Mouse (Mus musculus) left cerebral cortex, postnatal 4 days (tissue): ENCODE measurements around the gene Dbi. TPM values are rescaled to one million over a fixed set of nuclear protein-coding genes. Genes with fewer than 3 reads are reported as not detected.

ENCODE experiments used
- DNase-seq: peaks from one replicate; pipeline ENCODE4 v3.0.0-alpha.2; 2022
- intact Hi-C: fragments of 180-260 bp; cut with DNase I; formaldehyde crosslinking; loops from one replicate; pipeline ENCODE4 v1.15.1; 2025
- total RNA-seq, 2 experiments: library from RNA; stranded (reverse); gene quantifications; 2 replicates each; pipeline ENCODE4 v1.2.3; 2021

Dbi gene
- total RNA-seq, 2 experiments from 2014 or later, result 335 to 344 TPM

GRCm38 (mm10) chr1:120089180-120089579 lies 31.7 kb downstream of the Dbi start:
- intact Hi-C loops, result no loop called here
- no peak for DNase-seq

- no peak for DNase-seq
- intact Hi-C loops, result no loop called here
Observed at GRCm38 (mm10) chr1:120086644-120087043, 34.2 kb downstream of the Dbi start.

GRCm38 (mm10) chr1:120085696-120086095 lies 35.2 kb downstream of the Dbi start:
- intact Hi-C loops, result no loop called here
- DNase-seq, result no peak

GRCm38 (mm10) chr1:120083921-120084517 lies 36.9 kb downstream of the Dbi start:
- intact Hi-C loops, result no loop called here

GRCm38 (mm10) chr1:120082957-120083585 lies 37.8 kb downstream of the Dbi start:
- intact Hi-C loops, result no loop called here
- no peak for DNase-seq

More at GRCm38 (mm10) chr1:120083921-120084517, 36.9 kb downstream of the Dbi start:
- no peak for DNase-seq

GRCm38 (mm10) chr1:120080632-120081031 lies 40.2 kb downstream of the Dbi start:
- DNase-seq, result no peak
- intact Hi-C loops, result no loop called here

- DNase-seq, result no peak
- intact Hi-C loops, result no loop called here
Observed at GRCm38 (mm10) chr1:120077746-120078410, 43.0 kb downstream of the Dbi start.

GRCm38 (mm10) chr1:120075507-120075906 lies 45.4 kb downstream of the Dbi start:
- intact Hi-C loops, result no loop called here
- no peak for DNase-seq

GRCm38 (mm10) chr1:120074931-120075330 lies 45.9 kb downstream of the Dbi start:
- intact Hi-C loops, result no loop called here

GRCm38 (mm10) chr1:120074307-120074702 lies 46.6 kb downstream of the Dbi start:
- no peak for DNase-seq
- intact Hi-C loops, result no loop called here

More at GRCm38 (mm10) chr1:120074931-120075330, 45.9 kb downstream of the Dbi start:
- no peak for DNase-seq

GRCm38 (mm10) chr1:120073519-120074306 lies 47.2 kb downstream of the Dbi start, which contains the start of gene Tmem37:
Gene Tmem37, minus strand, starts transcription at chr1:120074074.
- peak; percentile 55 for DNase-seq
- intact Hi-C loops, result no loop called here

GRCm38 (mm10) chr1:120072900-120073299 lies 48.0 kb downstream of the Dbi start:
- peak; percentile 22 for DNase-seq
- intact Hi-C loops, result no loop called here

- DNase-seq, result no peak
- intact Hi-C loops, result no loop called here
Observed at GRCm38 (mm10) chr1:120071133-120071532, 49.7 kb downstream of the Dbi start.

- intact Hi-C loops, result no loop called here
- no peak for DNase-seq
Observed at GRCm38 (mm10) chr1:120070168-120070567, 50.7 kb downstream of the Dbi start.

- DNase-seq, result no peak
- intact Hi-C loops, result no loop called here
Observed at GRCm38 (mm10) chr1:120069120-120069519, 51.8 kb downstream of the Dbi start.

- DNase-seq, result no peak
- intact Hi-C loops, result no loop called here
Observed at GRCm38 (mm10) chr1:120066625-120067024, 54.3 kb downstream of the Dbi start.

- intact Hi-C loops, result no loop called here
Observed at GRCm38 (mm10) chr1:120066159-120066558, 54.7 kb downstream of the Dbi start.

GRCm38 (mm10) chr1:120064036-120064682 lies 56.7 kb downstream of the Dbi start:
- no peak for DNase-seq
- intact Hi-C loops, result no loop called here

More at GRCm38 (mm10) chr1:120066159-120066558, 54.7 kb downstream of the Dbi start:
- no peak for DNase-seq
